Mouse (Mus musculus) spleen, embryonic (tissue): Measurements from ENCODE around the gene Emp1.

Experiments
- CTCF ChIA-PET: fragments of 350-600 bp; sonication (Branson Sonifier 250); formaldehyde crosslinking; loops from one replicate; lab custom pipeline; 2022; lab: Charles Lee

The Emp1 gene

DNA sequence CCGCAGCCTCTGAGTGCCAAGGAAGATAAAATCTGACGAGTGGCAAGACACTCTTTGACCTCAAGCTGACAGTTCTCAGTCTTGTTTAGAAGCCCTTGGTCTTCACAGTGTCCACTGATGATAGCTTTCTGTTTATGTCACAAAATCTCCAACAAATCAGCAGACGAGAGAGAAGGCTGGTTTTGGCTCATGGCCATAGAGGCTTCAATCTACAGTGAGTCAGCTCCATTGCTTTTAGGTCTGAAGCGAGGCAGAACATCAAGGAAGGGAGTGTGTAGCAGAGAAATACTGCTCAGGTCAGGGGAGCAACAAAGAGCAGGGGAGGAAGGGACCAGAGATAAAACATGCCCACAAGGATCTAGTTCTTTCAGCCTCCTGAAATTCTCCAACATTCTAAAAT is 45.0 kb downstream of the Emp1 start:
- CTCF ChIA-PET: no interaction called here

DNA sequence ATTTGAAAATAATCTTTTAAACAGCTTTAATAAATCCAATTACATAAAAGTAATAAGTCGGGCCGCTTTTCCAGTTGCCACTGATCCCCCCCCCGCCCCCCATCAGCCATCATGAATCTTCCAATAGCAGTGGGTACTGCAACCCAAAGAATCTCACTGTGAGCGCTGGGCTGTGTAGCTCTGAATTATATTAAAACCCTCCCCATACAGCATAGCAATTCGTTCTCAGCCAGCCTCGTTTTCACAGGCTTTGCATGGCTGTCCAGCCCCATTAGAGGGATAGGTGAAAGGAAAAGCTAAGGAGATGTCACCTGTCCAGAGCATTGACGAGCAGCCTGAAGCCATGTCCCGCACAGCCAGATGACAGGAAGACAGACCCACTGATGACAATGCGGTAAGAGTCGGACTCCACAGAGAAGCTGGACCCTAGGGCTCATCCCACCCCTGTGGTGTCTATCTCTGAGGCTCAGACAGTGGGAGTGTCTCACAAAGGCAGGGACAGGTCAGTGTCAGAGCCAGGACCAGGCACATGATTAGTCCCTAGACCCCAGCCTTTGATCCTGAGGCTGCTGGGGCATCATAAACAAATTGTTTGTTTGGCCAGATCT is 49.5 kb downstream of the Emp1 start:
- CTCF ChIA-PET: no interaction called here

DNA sequence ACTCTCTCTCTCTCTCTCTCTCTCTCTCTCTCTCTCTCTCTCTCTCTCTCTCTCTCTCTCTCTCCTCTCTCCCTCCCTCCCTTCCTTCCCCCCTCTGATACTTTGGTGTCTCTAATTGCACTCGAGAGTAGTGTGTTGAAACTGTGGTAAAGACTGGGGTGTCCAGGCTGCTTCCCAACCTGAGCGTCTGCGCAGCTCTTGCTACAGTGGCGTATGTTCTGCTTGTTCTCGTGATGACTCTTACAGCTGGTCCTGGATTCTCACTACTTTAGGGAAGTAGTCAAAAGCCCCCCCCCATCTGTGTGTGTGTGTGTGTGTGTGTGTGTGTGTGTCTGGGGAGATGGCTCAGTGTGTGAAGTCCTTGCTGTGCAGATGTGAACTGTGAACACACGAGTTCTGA is 50.3 kb downstream of the Emp1 start:
- CTCF ChIA-PET: no interaction called here

DNA sequence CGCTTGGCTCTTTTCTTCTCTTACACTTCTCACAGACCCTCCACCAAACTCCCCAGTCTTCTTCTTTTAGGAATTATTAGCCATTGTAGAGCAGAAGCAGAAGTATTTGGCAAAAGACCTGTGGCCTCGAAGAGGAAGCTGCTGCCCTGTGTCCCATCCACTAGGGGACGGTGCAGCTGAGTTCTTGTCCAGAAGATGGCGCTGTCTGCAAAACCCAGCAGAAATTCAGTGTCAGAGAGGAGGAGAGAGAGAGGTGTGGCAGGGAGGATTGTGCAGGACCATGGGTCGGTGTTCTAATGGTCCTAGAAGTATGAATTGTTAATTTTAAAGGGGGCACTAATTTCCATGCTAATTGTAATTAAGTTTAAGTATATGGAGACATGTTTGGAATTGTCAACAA is 55.1 kb downstream of the Emp1 start:
- CTCF ChIA-PET: no interaction called here

DNA sequence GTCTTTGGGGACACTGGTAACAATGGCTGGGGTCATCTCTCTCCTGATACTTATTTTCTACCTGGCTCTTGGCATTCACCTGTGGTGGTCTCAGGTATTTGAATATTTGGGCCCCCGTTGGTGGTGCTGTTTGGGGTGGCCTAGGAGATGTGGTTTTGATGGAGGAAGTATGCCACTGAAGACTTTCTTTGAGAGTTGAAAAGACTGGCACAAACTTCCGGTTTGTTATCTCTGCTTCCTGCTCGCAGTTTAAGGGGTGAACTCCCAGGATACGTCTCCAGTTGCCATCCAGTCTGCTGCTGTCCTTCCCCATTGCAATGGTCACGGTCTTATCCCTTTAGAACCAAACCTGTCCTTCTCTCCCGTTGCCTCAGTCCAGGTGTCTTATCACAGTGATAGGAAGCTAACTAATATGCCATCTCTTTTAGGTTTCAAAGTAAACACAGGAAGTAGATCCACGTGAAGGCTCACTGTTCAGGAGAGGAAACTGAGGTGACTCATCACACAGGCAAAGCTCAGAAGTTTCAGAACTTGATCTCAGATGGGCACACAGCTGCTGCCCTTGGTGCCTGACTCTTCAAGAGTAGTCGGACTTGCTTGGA is 56.0 kb downstream of the Emp1 start:
- CTCF ChIA-PET: no interaction called here

DNA sequence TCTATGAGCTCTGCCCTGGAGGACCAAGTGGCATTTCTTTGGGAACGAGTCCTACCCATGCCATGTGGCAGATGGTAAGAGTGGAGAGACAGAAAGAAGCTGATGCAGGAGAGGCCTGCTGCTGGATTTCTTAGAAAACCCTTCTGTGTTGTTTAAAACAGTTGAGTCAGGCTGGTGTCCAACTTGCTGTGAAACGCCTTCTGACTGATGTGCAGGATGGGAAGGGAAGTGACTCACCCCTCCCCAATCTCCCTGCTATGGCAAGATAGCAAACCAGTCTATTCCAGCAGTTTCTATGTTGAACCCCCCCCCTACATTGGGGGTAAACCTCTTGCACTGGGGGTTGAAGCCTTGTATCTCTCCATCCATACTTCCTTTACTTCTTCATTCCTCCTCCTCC is 65.9 kb downstream of the Emp1 start:
- CTCF ChIA-PET: no interaction called here

DNA sequence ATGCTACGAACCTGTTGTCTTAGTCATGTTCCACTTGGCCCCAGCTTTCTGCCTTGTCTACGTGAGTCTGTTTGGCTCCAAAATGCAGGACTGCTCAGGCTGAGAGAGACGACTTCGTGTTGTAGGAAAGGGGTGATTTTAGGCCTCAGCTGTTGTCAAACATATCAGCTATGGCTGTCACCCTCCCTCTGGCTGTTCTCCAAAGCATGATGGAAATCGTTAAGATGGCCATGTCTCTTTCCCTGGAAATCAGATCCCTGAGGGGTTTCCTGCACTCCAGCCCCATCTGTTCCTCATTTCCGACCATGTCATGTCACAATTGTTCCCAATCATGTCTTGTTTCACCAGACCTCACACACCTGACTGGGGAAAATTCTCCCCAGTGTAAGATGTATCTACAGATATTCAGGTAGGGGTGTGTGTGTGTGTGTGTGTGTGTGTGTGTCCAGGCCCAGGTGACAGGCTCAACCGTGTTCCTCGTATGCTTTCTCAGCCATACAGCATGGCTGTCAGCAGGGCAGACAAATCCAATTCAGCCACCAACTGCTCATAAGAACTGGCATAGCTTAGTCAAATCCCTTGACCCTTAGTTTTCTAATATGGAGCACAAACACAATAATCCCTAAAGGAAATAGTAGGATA is 67.0 kb downstream of the Emp1 start:
- CTCF ChIA-PET: no interaction called here

DNA sequence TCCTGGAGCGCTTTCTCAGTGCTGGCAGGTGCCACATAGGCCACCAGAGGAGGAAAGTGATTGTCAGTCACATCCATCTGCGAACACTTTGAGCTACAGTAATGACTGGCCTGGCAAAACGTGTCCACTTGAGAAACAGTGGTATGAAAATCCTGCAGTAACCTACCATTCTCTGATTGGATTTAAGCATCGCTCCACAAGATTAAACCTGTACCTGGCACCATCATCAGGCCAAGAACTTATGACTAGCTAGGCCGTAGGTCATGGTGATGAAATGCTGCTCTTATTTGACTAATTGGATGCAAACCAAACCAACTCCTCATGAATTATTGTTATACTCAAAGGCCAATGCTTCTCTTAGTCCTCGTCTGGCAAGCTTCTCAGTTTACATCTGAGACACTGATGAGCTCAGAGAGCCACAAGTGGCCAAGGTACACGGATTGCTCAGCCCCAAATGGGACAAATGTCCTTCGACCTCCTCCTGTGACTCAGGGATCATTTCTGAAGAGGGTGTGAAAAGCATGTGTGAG is 68.2 kb downstream of the Emp1 start:
- CTCF ChIA-PET: no interaction called here
